Mouse (Mus musculus) kidney, adult 8-10 months (tissue): Measurements from ENCODE around the gene Gm20661.

Experiments
- DNase-seq, 2 experiments: peaks; one replicate each; pipeline ENCODE4 v3.0.0; 2022

The Gm20661 gene

DNA sequence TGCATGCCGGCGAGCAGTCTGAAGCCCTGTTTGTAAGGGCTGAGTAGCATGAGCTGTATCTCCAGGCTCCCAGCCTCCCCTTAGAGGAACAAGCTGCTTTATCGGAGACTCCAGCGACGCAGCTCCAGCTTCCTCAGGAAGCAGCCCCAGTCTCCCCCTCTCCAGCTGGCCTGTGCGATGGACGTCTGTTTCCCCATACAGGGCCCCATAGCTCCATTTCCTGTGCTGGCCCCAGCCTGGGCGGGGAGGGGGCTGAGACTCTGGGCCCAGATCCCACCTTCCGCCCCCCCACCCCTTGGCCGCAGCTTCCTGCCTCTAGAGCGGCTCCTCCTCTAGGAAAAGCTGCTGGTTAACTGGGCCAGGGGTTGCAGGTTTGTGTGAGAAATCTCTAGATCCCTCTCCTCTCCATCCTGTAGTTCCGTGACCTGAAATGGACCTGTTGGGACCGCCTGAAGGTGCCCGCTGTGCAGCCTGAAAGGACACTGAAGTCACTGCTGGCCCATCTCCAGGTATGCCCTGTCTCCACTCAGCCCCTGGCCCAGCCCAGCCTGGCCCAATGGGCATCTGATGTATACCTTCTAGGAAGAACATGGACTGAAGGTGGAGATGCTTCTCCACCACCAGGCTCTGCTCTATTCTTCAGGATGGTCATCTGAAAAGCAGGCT lies at the start of gene Gm20661:
Gene Gm20661 (plus strand): TSS at position 378 of the 666 bp plus-strand sequence.
- peak; percentile 63 to 72 for DNase-seq

DNA sequence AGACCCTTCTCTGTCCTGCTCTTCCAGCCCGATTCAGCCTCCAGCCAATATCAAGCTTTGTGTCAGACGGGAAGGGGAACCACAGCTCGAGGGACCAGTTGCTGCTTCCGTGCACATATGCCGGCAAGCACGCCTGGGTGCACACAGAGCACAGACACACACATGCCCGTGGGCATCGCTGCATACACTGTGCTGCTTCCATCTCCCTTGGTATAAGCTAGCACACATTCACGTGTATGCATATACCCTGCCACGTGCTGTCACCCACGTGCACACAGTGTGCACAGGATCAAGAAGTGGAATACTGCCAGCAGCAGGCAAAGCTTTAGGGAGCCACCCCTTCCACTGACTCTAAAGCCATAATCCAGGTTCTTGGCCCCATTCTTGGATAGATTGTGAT lies 48.7 kb upstream of the Gm20661 start:
- no peak for DNase-seq

DNA sequence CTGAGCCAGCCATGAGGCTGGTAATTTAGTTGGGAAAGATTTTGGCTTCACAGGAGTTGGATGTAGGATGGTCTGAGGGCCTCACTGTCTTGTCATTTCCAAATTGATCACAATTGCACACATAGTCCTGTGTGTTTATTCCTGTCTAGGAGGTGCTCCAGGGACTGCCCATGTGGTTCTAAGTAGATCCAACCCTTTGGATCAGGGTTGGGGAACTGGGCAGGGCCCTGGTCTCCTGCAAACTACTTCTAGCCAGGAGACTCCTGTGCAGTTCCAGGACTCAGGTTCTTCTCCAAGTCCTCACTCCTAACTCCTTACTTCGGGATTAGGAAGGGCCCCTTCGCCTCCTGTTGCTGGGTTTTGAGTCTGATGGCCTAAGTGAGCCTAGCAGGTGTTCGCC lies 47.5 kb upstream of the Gm20661 start, which contains the start of gene Camkv:
Gene Camkv (plus strand): TSS at position 301 of the 400 bp plus-strand sequence.
- DNase-seq, result no peak

DNA sequence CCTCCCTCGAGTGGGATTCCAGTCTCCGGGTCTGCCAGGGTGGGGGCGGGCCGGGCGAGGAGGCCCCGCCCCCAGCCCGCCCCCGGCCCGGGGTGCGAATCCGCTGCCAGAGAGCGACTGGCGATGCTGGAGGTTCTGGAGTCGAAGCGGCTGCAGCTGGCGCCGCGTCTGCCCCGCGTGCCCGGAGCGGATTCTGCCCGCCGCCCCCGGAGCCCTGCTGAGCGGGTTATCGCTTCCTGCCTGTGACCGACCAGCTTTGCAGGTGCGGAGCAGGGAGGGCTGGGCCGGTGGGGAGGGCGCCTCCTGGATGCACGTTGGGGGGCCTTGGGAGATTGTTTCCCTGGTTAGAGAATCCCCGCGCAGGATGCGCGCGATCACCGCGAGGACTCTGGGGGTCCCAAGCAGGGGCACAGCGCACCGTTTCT lies 47.1 kb upstream of the Gm20661 start:
- no peak for DNase-seq

DNA sequence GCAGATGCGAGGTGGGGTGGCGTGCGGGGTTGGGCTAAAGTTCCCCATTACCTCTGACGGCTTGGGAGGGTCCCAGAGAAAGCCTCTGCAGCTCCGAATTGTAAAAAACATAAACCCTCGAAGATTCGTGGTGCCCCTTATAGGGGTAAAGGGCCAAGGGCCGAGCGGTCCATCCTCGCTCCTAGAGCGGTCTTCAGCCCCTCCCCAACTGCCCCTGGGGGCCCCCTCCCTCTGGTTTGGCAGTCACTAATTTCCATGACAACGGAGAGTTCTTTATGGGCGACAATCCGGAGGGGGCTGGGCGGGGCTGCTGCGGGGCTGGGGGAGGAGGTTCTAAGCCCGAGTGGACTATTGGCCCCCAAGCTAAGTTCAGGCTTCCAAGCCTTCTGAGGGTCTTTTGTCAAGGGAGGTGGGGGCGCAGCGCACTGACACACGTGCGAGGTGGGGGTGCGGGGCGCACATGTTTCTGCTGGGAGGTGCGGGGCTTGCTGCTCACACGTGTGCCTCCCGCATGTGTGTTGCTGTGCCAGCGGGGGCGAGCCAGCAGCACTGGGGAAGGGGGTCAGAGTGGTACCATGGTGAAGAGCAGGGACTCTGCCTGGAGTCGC lies 46.5 kb upstream of the Gm20661 start:
- no peak for DNase-seq

DNA sequence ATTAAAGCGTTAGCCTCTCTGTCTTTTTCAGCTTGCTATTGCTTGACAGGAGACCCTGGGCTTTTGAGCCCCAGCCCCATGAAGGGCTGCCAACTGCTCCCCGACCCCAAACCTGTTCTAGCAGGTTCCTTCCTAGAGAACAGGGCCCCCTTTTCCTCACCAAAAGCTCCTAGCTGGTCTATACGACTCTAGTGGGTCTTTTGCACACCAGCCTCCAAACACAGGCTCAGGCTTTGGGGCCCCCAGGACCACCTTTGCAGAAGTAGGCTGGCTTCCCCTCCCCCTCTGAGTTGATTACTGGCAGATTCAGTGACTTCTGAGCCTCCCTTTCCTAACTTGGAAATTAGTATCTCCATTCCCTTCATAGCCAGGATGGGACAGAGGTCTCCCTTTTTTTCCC lies 46.0 kb upstream of the Gm20661 start:
- DNase-seq, result no peak

DNA sequence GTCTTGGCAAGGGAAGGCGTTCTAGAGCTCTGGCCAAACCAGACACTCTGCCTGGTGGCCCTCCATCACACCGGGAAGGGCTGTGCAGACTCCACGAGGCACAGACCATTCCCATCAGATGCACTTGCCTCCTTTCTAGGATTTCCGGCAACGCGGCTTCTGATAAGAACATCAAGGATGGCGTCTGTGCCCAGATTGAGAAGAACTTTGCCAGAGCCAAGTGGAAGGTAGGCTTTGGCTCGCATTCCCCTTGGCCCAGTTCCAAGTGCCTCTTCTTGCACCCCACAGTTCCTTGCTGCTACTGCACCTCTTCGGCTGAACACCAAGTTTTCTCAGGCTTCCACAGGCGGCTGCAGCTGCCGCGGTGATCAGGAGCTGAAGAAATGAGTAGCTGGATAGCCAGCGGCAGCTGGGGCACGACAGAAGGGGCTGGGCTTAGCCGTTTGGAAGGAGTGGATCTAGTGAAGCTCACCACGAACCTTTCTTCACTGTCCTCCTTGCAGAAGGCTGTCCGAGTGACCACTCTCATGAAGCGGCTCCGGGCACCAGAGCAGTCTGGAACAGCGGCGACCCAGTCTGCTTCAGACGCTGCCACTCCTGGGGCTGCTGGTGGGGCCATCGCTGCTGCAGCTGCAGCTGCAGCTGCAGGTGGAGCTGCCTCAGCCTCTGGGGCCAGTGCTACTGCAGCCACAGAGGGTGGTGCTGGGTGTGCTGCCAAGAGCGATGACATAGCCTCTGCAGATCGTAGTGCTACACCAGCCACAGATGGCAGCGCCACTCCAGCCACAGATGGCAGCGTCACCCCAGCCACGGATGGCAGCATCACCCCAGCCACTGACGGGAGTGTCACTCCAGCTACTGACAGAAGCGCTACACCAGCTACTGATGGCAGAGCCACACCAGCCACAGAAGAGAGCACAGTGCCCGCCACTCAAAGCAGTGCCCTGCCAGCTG lies 35.3 kb upstream of the Gm20661 start:
- DNase-seq, result no peak

DNA sequence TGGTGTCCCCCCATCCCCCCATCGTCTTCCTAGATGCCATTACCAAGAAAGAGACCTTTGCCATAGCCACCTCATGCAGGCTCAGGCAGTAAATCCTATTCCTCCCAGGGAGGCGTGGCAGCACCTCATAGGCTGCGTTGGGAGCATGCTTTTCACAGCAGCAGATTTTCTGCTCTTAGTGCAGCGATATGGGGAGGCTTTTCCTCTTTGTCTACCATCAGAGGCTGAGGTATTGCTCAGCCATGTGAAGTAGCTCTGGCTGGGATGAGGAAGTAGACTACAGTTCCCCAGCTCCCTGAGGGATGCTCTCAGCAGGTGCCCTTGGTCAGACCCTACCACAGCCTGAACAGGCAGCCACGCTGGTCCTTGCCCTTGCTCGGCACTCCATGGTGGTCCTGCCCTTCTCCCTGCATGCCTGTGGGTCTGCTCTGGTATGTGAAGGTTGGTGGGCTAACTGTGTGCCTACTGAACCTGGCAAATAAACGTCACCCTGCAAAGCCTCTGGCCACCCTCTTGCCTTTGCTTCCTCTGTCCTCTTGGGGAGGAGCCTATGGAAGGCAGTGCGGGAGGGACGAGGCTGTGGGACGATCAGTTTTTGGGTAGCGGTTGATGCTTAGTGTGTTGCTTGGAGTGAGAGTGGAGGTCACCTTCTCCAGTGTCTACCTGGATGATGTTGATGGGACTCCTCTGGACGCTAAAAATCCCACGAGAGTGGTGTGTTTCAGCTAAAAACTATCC lies 33.5 kb upstream of the Gm20661 start:
- DNase-seq, result no peak

DNA sequence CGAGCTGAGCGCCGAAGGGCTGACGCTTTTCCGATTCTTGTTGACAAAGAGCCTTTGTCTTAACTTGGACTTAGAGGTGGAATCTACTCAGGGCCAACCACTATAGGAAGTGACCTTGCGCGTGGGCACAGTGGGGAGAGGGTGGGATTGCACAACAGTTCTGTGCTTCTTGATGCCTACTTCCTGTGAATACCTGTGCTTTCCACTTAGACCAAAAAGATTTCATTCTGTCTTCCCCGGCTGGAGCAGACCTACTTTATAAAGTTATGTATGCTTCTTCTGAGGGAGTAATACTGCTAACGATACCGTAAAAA lies 33.0 kb upstream of the Gm20661 start, which contains the start of gene Traip:
Gene Traip (plus strand): TSS at position 215 of the 314 bp plus-strand sequence.
- DNase-seq, result no peak

DNA sequence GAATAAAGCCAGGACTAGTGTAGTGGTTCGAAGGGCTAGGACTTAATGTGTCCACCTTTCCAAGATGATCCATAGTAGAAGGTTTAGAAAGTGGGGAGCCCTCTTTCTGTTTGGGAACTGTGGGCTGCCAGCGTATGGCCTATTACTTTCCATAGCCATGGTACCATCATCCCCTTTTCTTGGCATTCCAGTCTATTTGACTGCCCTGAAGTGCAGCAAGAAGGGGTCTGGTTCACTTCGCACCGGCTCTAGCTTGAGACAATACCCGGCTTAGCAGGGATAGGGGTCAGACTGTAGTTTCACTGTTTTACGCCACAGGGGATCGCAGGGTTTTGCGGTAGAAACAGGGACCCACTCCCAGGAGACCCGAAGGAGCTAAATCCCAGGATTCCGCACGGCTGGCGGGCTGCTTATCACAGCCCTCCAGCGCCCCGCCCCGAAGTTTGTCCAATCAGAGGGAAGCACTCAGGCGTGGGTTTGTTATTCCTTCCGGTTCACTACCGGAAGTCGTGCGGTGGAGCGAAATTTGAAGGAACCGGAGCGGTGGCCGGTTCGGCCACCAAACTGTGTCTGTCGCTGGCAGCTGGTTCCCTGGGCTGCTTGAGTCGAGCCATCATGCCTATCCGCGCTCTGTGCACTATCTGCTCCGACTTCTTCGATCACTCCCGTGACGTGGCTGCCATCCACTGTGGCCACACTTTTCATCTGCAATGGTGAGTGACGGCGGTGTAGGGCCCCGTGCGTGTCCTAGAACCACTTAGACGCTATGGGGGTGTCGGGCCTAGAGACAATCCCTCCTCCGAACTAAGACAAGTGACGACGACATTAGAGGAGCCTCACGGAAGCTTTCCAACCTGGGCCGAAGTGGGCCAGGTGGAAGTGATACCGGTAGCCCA lies 32.1 kb upstream of the Gm20661 start:
- DNase-seq, result peak; percentile 90 to 92

DNA sequence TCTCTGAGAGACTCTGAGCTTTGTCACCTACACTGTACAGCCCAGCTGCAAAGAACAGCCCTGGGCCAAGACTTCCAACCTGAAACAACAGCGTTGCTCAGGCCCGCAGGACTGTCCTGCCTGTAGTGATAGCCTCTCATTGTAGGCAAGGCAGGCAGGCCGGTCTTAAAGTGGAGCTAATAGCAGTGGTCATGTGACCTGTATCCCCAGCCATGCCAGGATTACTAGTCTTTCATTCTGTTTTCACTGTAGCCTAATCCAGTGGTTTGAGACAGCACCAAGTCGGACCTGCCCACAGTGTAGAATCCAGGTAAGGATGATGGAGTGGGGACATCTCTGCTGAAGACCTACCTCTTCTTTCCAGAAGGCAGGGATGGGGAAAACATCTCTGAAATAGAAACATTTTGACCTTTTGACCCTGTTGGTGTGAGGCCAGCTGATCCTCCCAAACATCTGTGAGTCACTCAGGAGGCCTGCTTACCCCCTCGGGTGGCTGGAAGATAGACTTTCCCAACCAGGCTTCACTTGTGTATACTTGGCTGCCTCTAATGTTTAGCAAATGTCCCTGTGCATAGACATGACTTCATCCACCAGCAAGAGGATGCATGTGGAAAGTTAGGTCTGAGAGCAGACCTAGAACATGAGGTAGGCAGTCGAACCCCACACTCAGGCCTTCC lies 27.1 kb upstream of the Gm20661 start:
- DNase-seq, result no peak

DNA sequence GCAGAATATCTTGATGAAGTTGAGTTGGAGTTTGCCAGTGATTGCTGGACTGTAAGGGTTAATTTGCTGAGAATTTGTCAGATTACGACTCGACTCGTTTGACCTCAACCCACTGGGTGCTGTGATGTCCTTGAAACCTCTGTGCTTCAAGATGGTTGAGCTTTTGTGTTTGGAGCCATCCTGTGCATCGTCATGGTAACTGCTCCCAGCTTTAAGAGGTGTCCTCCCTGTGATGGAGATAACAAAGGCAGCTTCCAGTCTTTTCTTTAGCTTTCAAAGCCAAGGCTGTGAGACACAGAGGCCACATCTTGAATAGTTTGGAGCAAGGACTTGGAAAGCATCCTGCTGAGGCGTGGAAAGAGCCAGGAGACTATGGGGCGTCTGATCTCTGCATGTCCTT lies 25.7 kb upstream of the Gm20661 start:
- DNase-seq, result no peak

DNA sequence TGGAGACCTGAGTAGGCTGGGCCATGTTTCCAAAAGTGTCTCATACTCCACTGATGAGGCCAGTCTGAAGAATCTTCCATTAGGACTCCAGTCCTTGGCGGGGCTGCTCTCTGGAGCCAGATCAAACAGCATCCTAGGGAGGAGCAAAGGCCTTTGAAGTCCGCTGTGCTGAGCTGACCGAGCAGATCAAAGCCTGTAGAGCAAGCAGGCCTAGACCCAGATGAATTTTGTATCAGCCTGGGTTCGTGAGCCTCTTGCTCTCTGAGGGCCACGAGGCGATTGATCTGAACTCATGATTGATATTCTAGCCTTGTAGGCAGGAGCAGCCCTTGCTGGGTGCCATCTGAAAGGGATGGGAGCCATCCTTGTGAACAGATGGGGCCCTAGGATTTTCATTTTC lies 23.0 kb upstream of the Gm20661 start:
- DNase-seq, result no peak

DNA sequence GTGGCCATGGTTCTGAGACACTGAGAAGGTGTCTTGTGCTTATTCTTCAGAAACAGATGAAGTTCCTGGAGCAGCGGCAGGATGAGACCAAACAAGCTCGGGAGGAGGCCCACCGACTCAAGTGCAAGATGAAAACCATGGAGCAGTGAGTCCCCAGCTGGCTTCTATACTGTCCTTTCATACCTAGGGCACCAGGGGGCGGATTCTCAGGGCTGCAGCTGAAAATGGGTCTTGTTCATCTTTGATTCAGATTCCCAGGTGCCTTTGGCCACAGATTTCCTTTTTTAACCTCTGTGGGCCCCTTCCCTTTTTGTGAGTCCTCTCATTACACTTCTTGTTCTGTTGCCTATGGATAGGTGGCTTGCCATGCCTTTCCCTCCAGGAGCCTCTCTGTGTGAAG lies 21.9 kb upstream of the Gm20661 start:
- no peak for DNase-seq

DNA sequence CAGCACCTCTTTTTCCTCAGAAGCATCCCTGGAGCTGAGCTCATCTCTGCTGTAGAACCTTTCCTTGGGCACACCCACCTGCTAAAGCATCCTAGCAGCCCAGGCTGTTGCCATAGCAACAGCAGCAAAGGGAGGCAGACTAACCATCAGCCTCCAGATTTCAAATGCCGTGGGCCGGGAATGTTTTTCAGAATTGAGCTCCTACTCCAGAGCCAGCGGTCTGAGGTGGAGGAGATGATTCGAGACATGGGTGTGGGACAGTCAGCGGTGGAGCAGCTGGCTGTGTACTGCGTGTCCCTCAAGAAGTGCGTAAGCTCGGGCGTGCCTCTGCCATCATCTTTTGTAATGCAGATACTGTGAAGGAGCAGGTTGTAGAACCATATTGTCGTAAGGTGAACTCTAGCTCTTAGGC lies 21.5 kb upstream of the Gm20661 start:
- no peak for DNase-seq

DNA sequence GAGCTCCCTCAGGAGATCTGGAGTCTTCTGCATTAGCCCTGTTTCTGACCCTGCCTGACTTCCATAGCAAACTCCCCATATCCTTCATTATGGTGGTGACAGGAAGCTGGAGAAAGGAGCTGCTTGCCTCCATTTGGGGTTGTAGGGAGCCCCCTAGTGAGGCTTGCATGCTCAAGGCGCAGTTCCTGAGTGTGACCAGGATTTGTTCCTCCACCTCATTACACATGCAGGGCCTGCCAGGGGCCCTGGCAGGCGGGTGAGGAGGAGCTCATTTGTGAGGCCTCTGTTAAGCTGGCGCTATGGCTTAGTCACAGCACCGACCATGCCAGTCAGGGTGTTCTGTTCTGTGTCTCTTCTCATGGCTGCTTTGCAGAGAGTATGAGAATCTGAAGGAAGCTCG lies 21.0 kb upstream of the Gm20661 start:
- no peak for DNase-seq

DNA sequence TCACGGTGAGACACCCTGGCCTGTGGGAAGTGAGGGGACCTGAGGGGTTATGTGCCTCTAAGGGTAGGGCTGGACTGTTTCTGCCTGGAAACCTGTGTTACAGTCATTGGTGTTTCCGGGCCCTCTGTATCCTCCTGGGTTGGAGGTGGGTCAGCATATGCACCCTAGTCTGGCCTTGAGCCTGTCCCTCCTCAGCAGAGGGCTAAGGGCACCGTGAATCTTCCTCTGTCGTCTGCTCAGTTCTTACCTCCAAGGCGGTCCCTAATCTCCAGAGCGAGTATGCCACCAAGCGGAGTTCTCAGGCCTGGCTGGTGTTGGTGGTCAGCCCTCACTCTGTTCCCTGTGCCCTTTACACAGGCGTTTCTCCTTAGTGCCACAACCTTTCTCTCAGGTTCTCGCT lies 19.9 kb upstream of the Gm20661 start:
- no peak for DNase-seq

DNA sequence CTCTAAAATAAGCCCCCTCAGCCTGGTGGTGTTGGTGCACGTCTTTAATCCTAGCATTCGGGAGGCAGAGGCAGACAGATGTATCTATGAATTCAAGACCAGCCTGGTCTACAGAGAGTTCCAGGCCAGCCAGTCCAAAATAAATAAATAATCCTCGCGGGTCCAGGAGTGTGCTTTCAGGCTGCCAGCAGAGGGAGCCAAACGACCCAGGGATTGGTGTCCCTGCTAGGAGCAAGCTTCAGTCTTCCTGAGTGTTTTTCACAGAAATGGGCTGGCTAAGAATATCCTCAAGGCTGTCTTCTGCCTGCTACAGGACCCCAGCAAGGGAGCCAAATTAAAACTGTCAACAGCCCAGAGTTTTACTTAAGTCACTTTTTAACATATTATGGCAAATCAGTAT lies 19.2 kb upstream of the Gm20661 start:
- peak; percentile 41 to 76 for DNase-seq

DNA sequence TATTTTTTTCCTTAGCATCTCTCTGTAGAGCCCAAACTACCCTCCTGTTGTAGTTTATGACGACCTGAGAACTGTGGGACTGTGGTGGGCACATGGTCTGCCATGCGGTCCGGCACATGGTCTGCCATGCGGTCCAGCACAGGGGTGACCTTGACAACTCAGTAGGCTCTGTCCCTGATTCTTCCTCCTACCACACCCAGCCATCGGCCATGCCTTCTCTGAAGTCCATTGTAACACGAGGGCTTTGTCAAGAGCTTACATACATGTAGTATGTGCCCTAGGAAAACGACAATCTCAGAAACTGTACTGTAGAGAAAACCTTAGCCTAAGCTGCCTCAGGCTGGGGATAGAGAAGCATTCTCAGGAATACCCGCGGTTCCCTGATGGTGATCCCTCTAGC lies 18.2 kb upstream of the Gm20661 start:
- DNase-seq, result no peak

DNA sequence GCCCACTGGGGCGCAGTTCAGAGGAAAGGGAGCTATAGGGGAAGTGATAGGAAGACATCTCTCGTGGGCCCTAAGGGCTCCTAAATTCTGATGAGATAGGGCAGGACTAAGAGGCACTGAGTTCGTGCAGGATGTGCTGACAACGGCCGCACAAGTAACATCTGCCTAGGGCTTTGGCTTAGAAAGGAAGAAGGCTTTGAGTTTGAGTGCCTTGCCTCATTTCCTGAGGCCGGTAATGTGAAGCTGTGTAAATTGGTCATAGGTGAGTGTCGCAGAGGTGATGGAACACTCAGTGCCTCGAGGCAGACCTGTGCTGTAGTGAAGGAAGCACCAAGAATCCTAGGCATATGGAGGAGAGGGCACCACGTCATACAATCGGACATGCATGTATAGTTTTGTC lies 16.2 kb upstream of the Gm20661 start:
- no peak for DNase-seq

DNA sequence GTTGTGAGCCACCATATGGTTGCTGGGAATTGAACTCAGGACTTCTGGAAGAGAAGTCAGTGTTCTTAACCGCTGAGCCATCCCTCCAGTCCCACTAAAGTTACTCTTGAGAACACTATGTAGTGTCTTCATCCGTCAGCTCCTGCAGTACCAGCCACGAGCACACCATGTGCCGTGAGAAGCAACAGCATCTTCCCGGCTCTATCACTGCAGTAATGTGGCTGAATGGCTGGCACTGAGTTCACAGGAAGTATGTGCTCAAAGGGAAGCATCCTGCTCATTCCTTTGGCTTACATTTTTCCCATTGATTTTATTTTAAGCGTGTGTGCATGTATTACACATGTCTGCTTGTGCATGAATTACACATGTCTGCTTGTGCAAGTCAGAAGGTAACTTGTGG lies 15.4 kb upstream of the Gm20661 start:
- no peak for DNase-seq
